Mouse (Mus musculus): ENCODE data around the gene Slc35f2.

DNA sequence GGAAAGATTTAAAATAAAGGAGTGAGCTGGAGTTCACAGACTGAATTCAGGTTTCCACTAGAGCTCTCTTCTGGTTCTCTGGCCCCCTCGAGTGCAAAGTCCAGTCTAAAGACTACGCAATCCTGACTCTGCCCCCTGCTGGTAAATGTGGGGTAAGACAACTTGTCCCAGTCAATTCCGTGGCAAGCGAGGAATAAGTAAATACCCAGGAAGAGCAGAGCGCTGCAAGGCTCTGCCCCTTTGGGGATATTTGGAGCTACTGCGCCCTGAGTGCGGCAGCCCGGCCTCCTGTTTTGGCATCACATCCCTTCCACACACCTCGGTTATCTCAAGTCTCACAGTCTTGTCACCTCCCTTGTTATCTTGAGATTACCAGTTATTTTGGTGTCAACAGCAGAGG is 54.0 kb downstream of the Slc35f2 start:
- TF ChIP-seq POLR2A (IDR thresholded peaks at IDR 0.05; ENCODE audit: insufficient read length, low read depth) (no peak), CEBPB (IDR thresholded peaks at IDR 0.05; ENCODE audit: insufficient read depth, poor library complexity, severe bottlenecking) (no peak), TCF12 (IDR thresholded peaks at IDR 0.05; ENCODE audit: insufficient read depth, poor library complexity, severe bottlenecking) (no peak), USF1 (IDR thresholded peaks at IDR 0.05; ENCODE audit: low read depth) (no peak), SRF (IDR thresholded peaks at IDR 0.05; ENCODE audit: control insufficient read depth, insufficient read length, low read depth) (no peak), E2F4 (IDR thresholded peaks at IDR 0.05; ENCODE audit: insufficient read depth) (no peak), MYOG (IDR thresholded peaks at IDR 0.05; ENCODE audit: control insufficient read depth in 1 of 3, insufficient read depth in 1 of 3, insufficient read length in 2 of 3, low read depth in 2 of 3) (no peak), MAX (IDR thresholded peaks at IDR 0.05; ENCODE audit: low read depth) (no peak), MYOD1 (IDR thresholded peaks at IDR 0.05; ENCODE audit: control insufficient read depth in 1 of 3, insufficient read length in 2 of 3, low read depth in 2 of 3) (no peak), TCF3 (IDR thresholded peaks at IDR 0.05; ENCODE audit: insufficient read length, low read depth) (no peak), POLR2AphosphoS2 (IDR thresholded peaks at IDR 0.05; ENCODE audit: insufficient read length, low read depth) (no peak)
